In genomic region chr14:73172196-73173011, GRCm38 (mm10) we compare ENCODE assay signal across 8 mouse cellular contexts. TPM values are rescaled to one million over a fixed set of nuclear protein-coding genes. Genes with fewer than 3 reads are reported as not detected.
A peak's percentile ranks its signal among the peaks of the same experiment; 100 is the strongest.
DNase-seq lines count a peak whose midpoint lies in the region; ATAC-seq and TF ChIP-seq lines count a peak whose summit lies in the region.
"Had no signal": no experiment of that assay in that cellular context is flagged by ENCODE, and none has a peak within 500 bp of the region (broad histone marks: within the 10 kb centered on the region; RNA-seq: fewer than 3 reads in every experiment).

No protein-coding gene starts in this region.

- no peak for TF ChIP-seq CTCF in hindbrain, postnatal 0 days (IDR thresholded peaks at IDR 0.05; ENCODE audit: low read depth)

- no peak overlapping the region for H3K4me2 ChIP-seq in hindbrain, postnatal 0 days (ENCODE audit: low read depth, low read length)
- H3K4me2 ChIP-seq in hindbrain, embryonic 11.5 days (replicated peaks; ENCODE audit: low read depth, low read length): no peak overlapping the region
- H3K4me2 ChIP-seq: hindbrain, embryonic 14.5 days had no signal

- H3K27ac ChIP-seq in hindbrain, postnatal 0 days: no peak overlapping the region
- no peak overlapping the region for H3K27ac ChIP-seq in hindbrain, embryonic 11.5 days (ENCODE audit: low read depth, low read length)
- H3K27ac ChIP-seq: hindbrain, embryonic 14.5 days had no signal

- peak; percentile 43; the same call in 1 of the 2 replicates for ATAC-seq in hindbrain, postnatal 0 days
- ATAC-seq in hindbrain, embryonic 11.5 days (ENCODE audit: low FRiP score): no peak
- peak; percentile 36; the same call in 1 of the 2 replicates for ATAC-seq in common myeloid progenitor, adult 5-6 weeks (replicated peaks; ENCODE audit: low read depth, poor library complexity, severe bottlenecking)
- ATAC-seq in erythroid progenitor cell, adult 5-6 weeks (replicated peaks; ENCODE audit: low FRiP score, poor library complexity, severe bottlenecking): no peak

- no peaks in the 10 kb centered on the region for H3K9me3 ChIP-seq in hindbrain, postnatal 0 days (ENCODE audit: low read length)
- H3K9me3 ChIP-seq in hindbrain, embryonic 11.5 days (ENCODE audit: control insufficient read depth, low read length): no peaks in the 10 kb centered on the region

- no peaks in the 10 kb centered on the region for H3K27me3 ChIP-seq in hindbrain, postnatal 0 days (ENCODE audit: insufficient read depth, low read length)
- no peaks in the 10 kb centered on the region for H3K27me3 ChIP-seq in hindbrain, embryonic 11.5 days (ENCODE audit: control insufficient read depth, insufficient read depth, low read length)

- H3K36me3 ChIP-seq in hindbrain, postnatal 0 days (ENCODE audit: insufficient read depth, low read length): 0 out of 2 replicates have a peak, but pooled peaks cover 17% of the 10 kb centered on the region
- H3K36me3 ChIP-seq in hindbrain, embryonic 11.5 days (ENCODE audit: control insufficient read depth, insufficient read depth, low read length): no peaks in the 10 kb centered on the region

- H3K9ac ChIP-seq in hindbrain, postnatal 0 days (replicated peaks; ENCODE audit: low read length): no peak overlapping the region
- H3K9ac ChIP-seq in hindbrain, embryonic 11.5 days (ENCODE audit: low read depth, low read length): no peak overlapping the region
- H3K9ac ChIP-seq: hindbrain, embryonic 14.5 days had no signal

- WGBS in hindbrain, postnatal 0 days: 57% methylated on average over 12 of the region's 12 CpGs
- WGBS in hindbrain, embryonic 11.5 days: 75% methylated on average over 12 of the region's 12 CpGs

- H3K4me3 ChIP-seq in hindbrain, postnatal 0 days (ENCODE audit: low read length): no peak overlapping the region
- no peak overlapping the region for H3K4me3 ChIP-seq in hindbrain, embryonic 11.5 days (ENCODE audit: low read depth, low read length)

- H3K4me1 ChIP-seq in hindbrain, postnatal 0 days (ENCODE audit: insufficient read depth, low read length): no peaks in the 10 kb centered on the region
- no peaks in the 10 kb centered on the region for H3K4me1 ChIP-seq in hindbrain, embryonic 11.5 days (replicated peaks; ENCODE audit: control insufficient read depth, insufficient read depth, low read length)

- DNase-seq in hindbrain, postnatal 0 days (ENCODE audit: low spot score): no peak
- no peak for DNase-seq in hindbrain, embryonic 11.5 days (ENCODE audit: low spot score)
- DNase-seq in 416B (ENCODE audit: low read depth) (peak; percentile 42), MN1 (ENCODE audit: low spot score) (no peak)
- peak; percentile 67 for DNase-seq in Muller cell, postnatal 12 days (ENCODE audit: inconsistent ontology term)

RNA-seq across cellular contexts. Expression of gene Rcbtb2, which starts 49.6 kb away (rescaled TPM):
- 40.2 and 64.9 TPM in 2 replicates for total RNA-seq in hindbrain, postnatal 0 days (2014; rRNA removed)
- 58.3 and 64.1 TPM in 2 replicates for polyA plus RNA-seq in hindbrain, postnatal 0 days (2015; fragmentation: Nextera tagmentation; extraction: Ambion mirVana)
- 145 and 157 TPM in 2 replicates for polyA plus RNA-seq in hindbrain, embryonic 11.5 days (2014; fragmentation: Nextera tagmentation; extraction: Ambion mirVana)
- 27.5 and 36.2 TPM in 2 replicates for total RNA-seq in common myeloid progenitor, adult 5-6 weeks (2017)
- 4.2 and 11.5 TPM in 2 replicates for total RNA-seq in erythroid progenitor cell, adult 5-6 weeks (2015; ENCODE audit: low replicate concordance)
- total RNA-seq in erythroid progenitor cell, adult 5-6 weeks (2017; ENCODE audit: low replicate concordance): 4.5 and 10.4 TPM in 2 replicates

Comparison
In these comparisons a context has a peak if more than half of its experiments do, and no peak if none do; other contexts are left out.
1. ATAC-seq: peak in hindbrain, postnatal 0 days (single experiment) and common myeloid progenitor, adult 5-6 weeks (single experiment); none in hindbrain, embryonic 11.5 days (single experiment) and erythroid progenitor cell, adult 5-6 weeks (single experiment).
2. DNase-seq: peak in 416B (single experiment) and Muller cell, postnatal 12 days (single experiment); none in hindbrain, postnatal 0 days (single experiment), hindbrain, embryonic 11.5 days (single experiment) and MN1 (single experiment).